In the genomic region with DNA sequence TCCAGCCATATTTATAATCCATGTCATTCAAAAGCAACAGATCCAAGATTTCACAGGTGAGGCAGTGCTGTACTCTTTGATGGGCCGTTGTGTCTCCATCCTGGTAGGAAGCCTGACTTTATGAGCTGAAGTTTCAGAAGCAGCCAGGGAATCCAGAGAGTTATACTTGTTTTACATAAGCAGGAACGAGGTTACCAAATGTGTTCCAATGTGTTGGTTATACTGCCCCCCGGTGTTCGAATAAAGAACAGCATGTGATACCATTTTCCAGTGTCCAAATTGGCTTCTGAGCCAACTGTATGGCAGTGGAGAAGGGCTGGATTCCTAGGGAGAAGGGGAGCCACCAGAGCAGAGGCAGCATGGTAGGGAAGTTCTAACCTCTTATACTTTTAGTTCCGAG, we compare ENCODE assay signal across 9 mouse cellular contexts. TPM values are rescaled to one million over a fixed set of nuclear protein-coding genes. Genes with fewer than 3 reads are reported as not detected.
DNase-seq lines count a peak whose midpoint lies in the region; ATAC-seq lines count a peak whose summit lies in the region.
"Had no signal": no experiment of that assay in that cellular context is flagged by ENCODE, and none has a peak within 500 bp of the region (broad histone marks: within the 10 kb centered on the region; RNA-seq: fewer than 3 reads in every experiment).

No protein-coding gene starts in this region.

- H3K36me3 ChIP-seq in forebrain, embryonic 15.5 days = no peaks in the 10 kb centered on the region
- H3K36me3 ChIP-seq in liver, embryonic 11.5 days (ENCODE audit: control insufficient read depth, insufficient read depth, low read length) = no peaks in the 10 kb centered on the region
- H3K36me3 ChIP-seq: stomach, embryonic 15.5 days had no signal

- H3K4me1 ChIP-seq in forebrain, embryonic 15.5 days = no peaks in the 10 kb centered on the region
- no peaks in the 10 kb centered on the region for H3K4me1 ChIP-seq in liver, embryonic 11.5 days (replicated peaks; ENCODE audit: control insufficient read depth, insufficient read depth, low read length)
- H3K4me1 ChIP-seq: stomach, embryonic 15.5 days had no signal

- 0 out of 2 replicates have a peak, but pooled peaks have one; percentile 58 for ATAC-seq in forebrain, embryonic 15.5 days (replicated peaks)
- ATAC-seq in liver, embryonic 11.5 days (replicated peaks; ENCODE audit: low FRiP score) = no peak

- WGBS in forebrain, embryonic 15.5 days = 11% methylated on average over 5 of the region's 5 CpGs
- 16% methylated on average over 5 of the region's 5 CpGs for WGBS in liver, embryonic 11.5 days

- no peak overlapping the region for H3K4me3 ChIP-seq in forebrain, embryonic 15.5 days
- H3K4me3 ChIP-seq in liver, embryonic 11.5 days (ENCODE audit: low read depth, low read length) = no peak overlapping the region
- H3K4me3 ChIP-seq: stomach, embryonic 15.5 days had no signal

- H3K9me3 ChIP-seq in forebrain, embryonic 15.5 days = no peaks in the 10 kb centered on the region
- no peaks in the 10 kb centered on the region for H3K9me3 ChIP-seq in liver, embryonic 11.5 days (ENCODE audit: control insufficient read depth, low read length)
- H3K9me3 ChIP-seq: stomach, embryonic 15.5 days had no signal

- H3K9ac ChIP-seq in forebrain, embryonic 15.5 days (replicated peaks) = no peak overlapping the region
- no peak overlapping the region for H3K9ac ChIP-seq in liver, embryonic 11.5 days (ENCODE audit: low read depth, low read length)
- H3K9ac ChIP-seq: stomach, embryonic 15.5 days had no signal

- DNase-seq in A20 (ENCODE audit: low read depth, low spot score) (peak; percentile 68), ES-CJ7 (ENCODE audit: low read depth, low spot score) (peak; percentile 75)
- peak; percentile 64 for DNase-seq in c-Kit-positive CD71-positive TER-119-positive erythroid progenitor cells, embryonic 14.5 days (ENCODE audit: low spot score)
- peak; percentile 79 for DNase-seq in kidney, adult 9 months
- peak; percentile 51 for DNase-seq in liver, embryonic 11.5 days (ENCODE audit: low spot score)
- DNase-seq in retina, adult 2 months (ENCODE audit: low read depth, low spot score) = peak; percentile 57
- peak; percentile 53 for DNase-seq in urinary bladder, postnatal 25 days (ENCODE audit: low spot score)

- no peaks in the 10 kb centered on the region for H3K27me3 ChIP-seq in forebrain, embryonic 15.5 days
- no peaks in the 10 kb centered on the region for H3K27me3 ChIP-seq in liver, embryonic 11.5 days (replicated peaks; ENCODE audit: control insufficient read depth, insufficient read depth, low read length)
- H3K27me3 ChIP-seq: stomach, embryonic 15.5 days had no signal

- H3K27ac ChIP-seq in forebrain, embryonic 15.5 days (replicated peaks) = no peak overlapping the region
- H3K27ac ChIP-seq in liver, embryonic 11.5 days (ENCODE audit: low read depth, low read length) = no peak overlapping the region
- H3K27ac ChIP-seq: stomach, embryonic 15.5 days had no signal

- H3K4me2 ChIP-seq in forebrain, embryonic 15.5 days (replicated peaks) = no peak overlapping the region
- no peak overlapping the region for H3K4me2 ChIP-seq in liver, embryonic 11.5 days
- H3K4me2 ChIP-seq: stomach, embryonic 15.5 days had no signal

RNA-seq across cellular contexts. Expression of a gene that starts 29.5 kb away (rescaled TPM):
- polyA plus RNA-seq in forebrain, embryonic 15.5 days (2015; fragmentation: Nextera tagmentation; extraction: Ambion mirVana) = 6.9 and 7.4 TPM in 2 replicates
- 9.0 and 9.1 TPM in 2 replicates for polyA plus RNA-seq in liver, embryonic 11.5 days (2014; fragmentation: Nextera tagmentation; extraction: Ambion mirVana)

RNA-seq across cellular contexts. Expression of a gene that starts 46.3 kb away (rescaled TPM):
- polyA plus RNA-seq in forebrain, embryonic 15.5 days (2015; fragmentation: Nextera tagmentation; extraction: Ambion mirVana) = 128 and 135 TPM in 2 replicates
- 149 TPM in 2 replicates for polyA plus RNA-seq in liver, embryonic 11.5 days (2014; fragmentation: Nextera tagmentation; extraction: Ambion mirVana)
